Mouse (Mus musculus): ENCODE data around the gene Mical3. TPM values are rescaled to one million over a fixed set of nuclear protein-coding genes. Genes with fewer than 3 reads are reported as not detected.

Mical3 gene
- polyA plus RNA-seq, 1 experiment from 2014 or later: 20.0 TPM

DNA sequence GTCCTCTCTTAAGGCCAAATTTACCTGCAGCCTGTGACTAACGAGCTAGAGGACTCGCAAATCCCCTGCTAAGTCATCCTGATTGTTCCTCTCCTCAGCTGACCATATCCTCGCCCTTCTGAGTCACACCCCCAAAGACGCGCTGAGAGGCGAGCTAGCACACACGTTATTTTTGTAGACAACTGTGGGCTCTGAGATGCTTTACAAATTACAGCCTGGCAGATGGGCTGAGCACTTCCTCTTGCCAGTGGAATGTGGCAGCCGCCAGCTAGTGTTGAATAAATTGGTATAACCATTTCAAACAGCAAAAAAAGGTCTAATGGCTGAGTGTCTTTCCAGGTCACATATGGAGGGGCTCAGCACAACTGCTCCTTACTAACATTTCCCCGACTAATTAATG is 91.5 kb downstream of the Mical3 start:
- peaks cover 38% of the 10 kb centered on the region for H3K36me3 ChIP-seq
- no peaks in the 10 kb centered on the region for H3K9me3 ChIP-seq
- ATAC-seq (ENCODE audit: borderline replicate concordance, extremely low read depth, low FRiP score, low TSS enrichment): no peak
- peaks cover 22% of the 10 kb centered on the region for H3K4me1 ChIP-seq
- WGBS: 79% methylated on average over 9 of the region's 9 CpGs
- no peak overlapping the region for H3K9ac ChIP-seq
- H3K4me3 ChIP-seq: no peak overlapping the region
- no peak overlapping the region for H3K27ac ChIP-seq
- H3K4me2 ChIP-seq: no peak overlapping the region
- no peaks in the 10 kb centered on the region for H3K27me3 ChIP-seq

DNA sequence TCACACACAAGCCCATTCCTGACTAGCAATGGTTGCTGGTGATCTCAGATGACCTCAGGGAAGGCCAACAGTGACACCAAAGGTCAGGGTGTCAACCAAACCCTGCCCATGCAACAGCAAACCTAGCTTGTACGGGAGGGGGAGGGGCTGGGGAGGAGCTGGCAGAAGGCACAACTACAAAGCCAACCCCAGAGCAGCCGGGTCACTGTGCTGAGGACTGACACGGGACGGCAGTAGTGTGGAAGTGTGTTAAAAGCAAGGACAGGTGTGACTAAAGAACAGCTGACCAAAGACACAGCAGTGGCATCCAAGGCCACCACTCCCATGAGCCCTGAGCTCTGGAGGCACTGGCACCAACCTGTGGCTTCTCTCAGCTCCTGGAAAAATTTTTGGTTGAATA is 93.7 kb downstream of the Mical3 start:
- H3K27me3 ChIP-seq: no peaks in the 10 kb centered on the region
- no peak overlapping the region for H3K27ac ChIP-seq
- 51% methylated on average over 4 of the region's 4 CpGs for WGBS
- no peaks in the 10 kb centered on the region for H3K9me3 ChIP-seq
- H3K4me2 ChIP-seq: no peak overlapping the region
- peaks cover 60% of the 10 kb centered on the region for H3K36me3 ChIP-seq
- H3K4me3 ChIP-seq: no peak overlapping the region
- H3K4me1 ChIP-seq: peaks cover 8% of the 10 kb centered on the region; the same call in 1 of the 2 replicates
- no peak overlapping the region for H3K9ac ChIP-seq
- ATAC-seq (ENCODE audit: borderline replicate concordance, extremely low read depth, low FRiP score, low TSS enrichment): no peak

GRCm38 (mm10) chr6:121035929-121036328 is 94.9 kb downstream of the Mical3 start:
- no peak overlapping the region for H3K4me2 ChIP-seq
- peaks cover 8% of the 10 kb centered on the region; the same call in 1 of the 2 replicates for H3K4me1 ChIP-seq
- 28% methylated on average over 3 of the region's 3 CpGs for WGBS
- no peaks in the 10 kb centered on the region for H3K9me3 ChIP-seq
- no peak overlapping the region for H3K4me3 ChIP-seq
- no peaks in the 10 kb centered on the region for H3K27me3 ChIP-seq
- peak; percentile 61; the same call in 1 of the 2 replicates for ATAC-seq (ENCODE audit: borderline replicate concordance, extremely low read depth, low FRiP score, low TSS enrichment)
- H3K36me3 ChIP-seq: peaks cover 66% of the 10 kb centered on the region
- H3K27ac ChIP-seq: peak overlapping the region; percentile 43
- H3K9ac ChIP-seq: no peak overlapping the region

GRCm38 (mm10) chr6:121035268-121035667 is 95.5 kb downstream of the Mical3 start:
- peaks cover 8% of the 10 kb centered on the region; the same call in 1 of the 2 replicates for H3K4me1 ChIP-seq
- no peak overlapping the region for H3K4me3 ChIP-seq
- H3K9ac ChIP-seq: no peak overlapping the region

DNA sequence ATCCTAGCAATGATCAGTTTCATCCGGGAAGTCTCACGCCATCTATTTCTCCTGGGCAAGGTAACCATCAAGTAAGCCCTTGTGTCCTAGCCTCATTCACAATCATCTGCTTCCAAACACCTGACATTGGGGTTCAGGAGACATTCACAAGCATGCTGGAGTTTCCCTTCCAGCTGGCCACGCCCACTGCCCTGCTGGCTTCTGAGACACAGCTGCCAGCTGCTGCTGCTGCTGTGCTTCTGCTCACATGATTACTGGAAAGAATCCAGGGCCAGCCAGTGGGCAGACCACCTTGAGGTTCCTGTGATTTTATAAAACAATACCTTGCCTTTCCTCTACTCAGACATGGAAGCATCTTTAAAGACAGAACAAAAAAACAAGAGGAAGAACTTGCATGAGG is 97.5 kb downstream of the Mical3 start:
- WGBS: 95% methylated on average over 3 of the region's 3 CpGs
- peaks cover 68% of the 10 kb centered on the region for H3K36me3 ChIP-seq
- ATAC-seq (ENCODE audit: borderline replicate concordance, extremely low read depth, low FRiP score, low TSS enrichment): no peak

More at GRCm38 (mm10) chr6:121035268-121035667, 95.5 kb downstream of the Mical3 start:
- Histone ChIP-seq H3K9me3 (no peaks in the 10 kb centered on the region), H3K27me3 (no peaks in the 10 kb centered on the region), H3K27ac (peak overlapping the region; percentile 43; the same call in 1 of the 2 replicates), H3K36me3 (peaks cover 63% of the 10 kb centered on the region), H3K4me2 (no peak overlapping the region)
- ATAC-seq (ENCODE audit: borderline replicate concordance, extremely low read depth, low FRiP score, low TSS enrichment): no peak
- WGBS: 76% methylated on average over 12 of the region's 12 CpGs

GRCm38 (mm10) chr6:121031370-121031769 is 99.4 kb downstream of the Mical3 start:
- no peak overlapping the region for H3K4me2 ChIP-seq
- H3K9me3 ChIP-seq: no peaks in the 10 kb centered on the region
- 80% methylated on average over 7 of the region's 7 CpGs for WGBS
- H3K27me3 ChIP-seq: no peaks in the 10 kb centered on the region
- peaks cover 58% of the 10 kb centered on the region for H3K36me3 ChIP-seq
- peaks cover 6% of the 10 kb centered on the region; the same call in 1 of the 2 replicates for H3K4me1 ChIP-seq
- H3K4me3 ChIP-seq: no peak overlapping the region
- H3K27ac ChIP-seq: no peak overlapping the region
- ATAC-seq (ENCODE audit: borderline replicate concordance, extremely low read depth, low FRiP score, low TSS enrichment): no peak
- no peak overlapping the region for H3K9ac ChIP-seq

More for the DNA sequence above, 97.5 kb downstream of the Mical3 start:
- Histone ChIP-seq H3K4me3 (no peak overlapping the region), H3K27ac (no peak overlapping the region), H3K4me1 (peaks cover 8% of the 10 kb centered on the region; the same call in 1 of the 2 replicates), H3K9me3 (no peaks in the 10 kb centered on the region), H3K4me2 (no peak overlapping the region), H3K27me3 (no peaks in the 10 kb centered on the region), H3K9ac (no peak overlapping the region)

- no peak overlapping the region for H3K27ac ChIP-seq
- H3K4me2 ChIP-seq: no peak overlapping the region
- peaks cover 52% of the 10 kb centered on the region for H3K36me3 ChIP-seq
- no peaks in the 10 kb centered on the region for H3K9me3 ChIP-seq
- no peaks in the 10 kb centered on the region for H3K27me3 ChIP-seq
- 67% methylated on average over 19 of the region's 19 CpGs for WGBS
- no peak for ATAC-seq (ENCODE audit: borderline replicate concordance, extremely low read depth, low FRiP score, low TSS enrichment)
- H3K4me3 ChIP-seq: no peak overlapping the region
- no peaks in the 10 kb centered on the region; the same call in 1 of the 2 replicates for H3K4me1 ChIP-seq
- no peak overlapping the region for H3K9ac ChIP-seq
Observed at GRCm38 (mm10) chr6:121029897-121030589, 100.8 kb downstream of the Mical3 start.

- no peak overlapping the region for H3K27ac ChIP-seq
Observed at GRCm38 (mm10) chr6:121028514-121028913, 102.3 kb downstream of the Mical3 start.

DNA sequence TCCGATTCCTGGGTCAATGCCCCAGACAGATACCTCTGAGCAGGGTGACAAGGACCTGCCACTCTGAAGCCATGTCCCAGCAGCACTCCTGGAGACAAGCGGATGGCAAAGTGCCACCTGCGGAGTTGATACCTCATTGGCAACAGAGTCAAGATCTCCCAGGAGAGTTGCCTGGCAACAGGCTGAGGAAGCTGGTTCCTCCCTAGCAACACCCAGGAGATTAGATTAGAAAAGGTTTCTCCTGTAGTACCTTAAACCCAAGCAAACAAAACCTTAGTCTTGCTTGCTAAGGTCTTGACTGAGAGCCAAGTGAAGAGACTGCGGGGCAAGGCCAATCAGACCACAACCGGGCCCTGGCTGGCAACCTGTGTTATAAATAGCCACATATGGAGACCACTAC is 103.5 kb downstream of the Mical3 start:
- no peak overlapping the region for H3K27ac ChIP-seq
- H3K9ac ChIP-seq: no peak overlapping the region
- no peaks in the 10 kb centered on the region; the same call in 1 of the 2 replicates for H3K4me1 ChIP-seq
- H3K27me3 ChIP-seq: no peaks in the 10 kb centered on the region
- ATAC-seq (ENCODE audit: borderline replicate concordance, extremely low read depth, low FRiP score, low TSS enrichment): no peak
- 63% methylated on average over 5 of the region's 5 CpGs for WGBS
- H3K4me3 ChIP-seq: no peak overlapping the region
- H3K36me3 ChIP-seq: peaks cover 48% of the 10 kb centered on the region
- no peak overlapping the region for H3K4me2 ChIP-seq
- no peaks in the 10 kb centered on the region for H3K9me3 ChIP-seq

More at GRCm38 (mm10) chr6:121028514-121028913, 102.3 kb downstream of the Mical3 start:
- H3K9ac ChIP-seq: no peak overlapping the region
- no peak overlapping the region for H3K4me3 ChIP-seq
- no peaks in the 10 kb centered on the region; the same call in 1 of the 2 replicates for H3K4me1 ChIP-seq
- no peak for ATAC-seq (ENCODE audit: borderline replicate concordance, extremely low read depth, low FRiP score, low TSS enrichment)
- H3K4me2 ChIP-seq: no peak overlapping the region
- no peaks in the 10 kb centered on the region for H3K27me3 ChIP-seq
- H3K36me3 ChIP-seq: peaks cover 50% of the 10 kb centered on the region
- no peaks in the 10 kb centered on the region for H3K9me3 ChIP-seq
- WGBS: 94% methylated on average over 8 of the region's 8 CpGs

DNA sequence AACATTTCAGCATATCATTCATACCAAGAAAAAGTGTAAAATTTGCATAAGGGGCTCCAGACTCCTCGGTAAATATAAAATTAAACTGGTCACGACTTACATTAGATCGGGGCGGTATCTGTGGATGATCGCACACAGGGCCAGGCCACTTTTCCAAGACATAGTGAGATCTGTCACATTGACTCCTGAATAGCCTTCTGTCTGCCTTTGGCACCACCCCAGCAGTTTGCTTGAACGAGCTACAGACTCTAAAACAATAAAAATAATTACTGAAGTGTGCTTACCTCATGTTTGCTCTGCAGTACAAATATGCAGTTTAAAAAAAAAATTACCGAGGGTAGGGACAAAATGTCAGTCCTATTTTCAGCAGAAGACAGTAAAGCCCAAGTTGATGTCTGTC is 103.9 kb downstream of the Mical3 start:
- no peak overlapping the region for H3K4me2 ChIP-seq
- H3K4me1 ChIP-seq: no peaks in the 10 kb centered on the region; the same call in 1 of the 2 replicates
- 66% methylated on average over 7 of the region's 7 CpGs for WGBS
- H3K36me3 ChIP-seq: peaks cover 49% of the 10 kb centered on the region
- H3K9ac ChIP-seq: no peak overlapping the region
- H3K4me3 ChIP-seq: no peak overlapping the region
- no peaks in the 10 kb centered on the region for H3K27me3 ChIP-seq
- H3K27ac ChIP-seq: no peak overlapping the region
- no peak for ATAC-seq (ENCODE audit: borderline replicate concordance, extremely low read depth, low FRiP score, low TSS enrichment)
- H3K9me3 ChIP-seq: no peaks in the 10 kb centered on the region

DNA sequence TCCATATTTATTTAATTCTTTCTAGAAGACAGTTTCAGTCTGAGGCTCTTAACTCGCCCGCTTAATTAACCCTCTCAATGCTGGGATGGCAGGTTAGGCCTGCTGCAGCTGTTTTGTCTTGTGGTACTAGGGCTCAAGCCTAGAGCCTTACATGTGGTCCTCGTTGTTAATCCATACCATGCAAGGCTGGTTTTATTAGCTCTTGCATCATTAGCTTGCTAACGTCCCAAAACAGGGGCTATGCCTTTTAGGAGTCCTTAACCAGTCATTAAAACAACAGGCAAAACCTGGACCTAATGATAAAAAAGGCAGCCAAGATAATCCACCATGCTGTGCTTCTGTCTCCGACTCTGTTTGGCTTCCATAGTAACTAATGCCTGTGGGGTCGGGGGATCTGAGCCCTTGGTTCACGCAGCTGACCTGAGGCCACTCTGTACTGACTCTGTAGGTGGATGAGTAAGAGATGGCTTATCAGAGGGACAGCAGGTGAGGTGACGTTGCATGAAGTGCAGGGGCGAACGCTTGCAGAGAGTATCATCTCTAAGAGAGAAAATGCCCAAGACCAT is 104.7 kb downstream of the Mical3 start:
- H3K4me3 ChIP-seq: no peak overlapping the region
- no peaks in the 10 kb centered on the region; the same call in 1 of the 2 replicates for H3K4me1 ChIP-seq
- H3K36me3 ChIP-seq: peaks cover 50% of the 10 kb centered on the region
- H3K4me2 ChIP-seq: no peak overlapping the region
- no peak for ATAC-seq (ENCODE audit: borderline replicate concordance, extremely low read depth, low FRiP score, low TSS enrichment)
- no peak overlapping the region for H3K27ac ChIP-seq
- H3K27me3 ChIP-seq: no peaks in the 10 kb centered on the region
- no peaks in the 10 kb centered on the region for H3K9me3 ChIP-seq
- H3K9ac ChIP-seq: no peak overlapping the region
- WGBS: 68% methylated on average over 10 of the region's 10 CpGs

DNA sequence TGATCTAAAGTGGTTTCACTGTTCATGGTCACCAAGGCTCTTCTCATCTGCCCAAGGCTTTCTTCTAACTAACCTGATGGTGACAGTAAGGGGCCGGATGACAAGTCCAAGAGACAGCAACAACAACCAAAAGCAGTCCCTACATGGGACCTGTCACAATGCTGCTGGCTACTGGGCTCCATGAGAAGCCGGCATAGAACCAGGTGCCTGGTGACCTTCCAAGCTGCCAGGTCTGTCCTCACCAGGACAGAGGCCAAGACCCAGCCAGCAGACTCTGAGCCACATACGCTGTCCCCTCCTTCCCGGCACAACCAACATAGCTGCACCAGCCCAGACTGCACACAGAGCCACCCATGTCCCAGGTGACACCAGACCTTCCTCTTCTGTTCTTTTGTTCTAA is 112.7 kb downstream of the Mical3 start:
- Histone ChIP-seq H3K4me3 (no peak overlapping the region), H3K9me3 (no peaks in the 10 kb centered on the region), H3K4me1 (peaks cover 30% of the 10 kb centered on the region), H3K27ac (no peak overlapping the region), H3K9ac (no peak overlapping the region), H3K27me3 (no peaks in the 10 kb centered on the region), H3K4me2 (no peak overlapping the region), H3K36me3 (peaks cover 42% of the 10 kb centered on the region)
- no peak for ATAC-seq (ENCODE audit: borderline replicate concordance, extremely low read depth, low FRiP score, low TSS enrichment)
- 87% methylated on average over 4 of the region's 4 CpGs for WGBS

Measured in lung, embryonic 15.5 days (tissue).